Mouse (Mus musculus): Measurements from ENCODE around the gene Trappc1.

- TF ChIP-seq POLR2A (IDR thresholded peaks at IDR 0.05; ENCODE audit: control insufficient read depth, extremely low read depth, insufficient read depth, low read length, poor library complexity) (no peak), CTCF (IDR thresholded peaks at IDR 0.05; ENCODE audit: borderline replicate concordance, control insufficient read depth, extremely low read depth, insufficient read depth, low read length, poor library complexity) (no peak)
These were observed 22.7 kb downstream of the Trappc1 start for GRCm38 (mm10) chr11:69346441-69346840.
